Mouse (Mus musculus) hindbrain, embryonic 15.5 days (tissue): ENCODE measurements around the gene Cdca8. TPM values are rescaled to one million over a fixed set of nuclear protein-coding genes. Genes with fewer than 3 reads are reported as not detected.
"Not testable (repeated sequence)": the region's sequence is repeated elsewhere in the genome, so short reads cannot be mapped to it uniquely, and the experiment has no call there.

Experiments used
- ATAC-seq: fragments of 200-750 bp; cut with Nextera tagmentation; 2 replicates; pipeline ENCODE4 v1.8.0; 2017; ENCODE audit warnings: low read depth, moderate number of reproducible peaks, moderate TSS enrichment; ENCODE audit not compliant: low FRiP score
- H3K27ac ChIP-seq: fragments of 300-500 bp; sonication (generic); replicated peaks from 2 replicates; pipeline ENCODE4 v1.5.1; 2015; ENCODE audit warnings: mild to moderate bottlenecking, inconsistent platforms
- H3K27me3 ChIP-seq: fragments of 300-500 bp; sonication (generic); 2 replicates; pipeline ENCODE4 v1.6.1; 2015; ENCODE audit warnings: control low read depth, inconsistent platforms
- H3K36me3 ChIP-seq: fragments of 300-500 bp; sonication (generic); 2 replicates; pipeline ENCODE4 v1.6.1; 2015; ENCODE audit warnings: control low read depth, inconsistent platforms
- H3K4me1 ChIP-seq: fragments of 300-500 bp; sonication (generic); replicated peaks from 2 replicates; pipeline ENCODE4 v1.6.1; 2015; ENCODE audit warnings: control low read depth, inconsistent platforms
- H3K4me2 ChIP-seq: fragments of 300-500 bp; sonication (generic); 2 replicates; pipeline ENCODE4 v1.6.1; 2015; ENCODE audit warnings: moderate library complexity, mild to moderate bottlenecking, inconsistent platforms
- H3K4me3 ChIP-seq: fragments of 300-500 bp; sonication (generic); 2 replicates; pipeline ENCODE4 v1.5.1; 2015; ENCODE audit warnings: mild to moderate bottlenecking, inconsistent platforms
- H3K9ac ChIP-seq: fragments of 300-500 bp; sonication (generic); 2 replicates; pipeline ENCODE4 v1.6.1; 2015; ENCODE audit warnings: inconsistent platforms
- H3K9me3 ChIP-seq: fragments of 300-500 bp; sonication (generic); 2 replicates; pipeline ENCODE4 v1.6.1; 2016; ENCODE audit warnings: control low read depth, inconsistent platforms
- WGBS: fragments of 180-500 bp; shearing (Covaris S2); methylation state at CpG from one replicate; pipeline ENCODE4 v1.1.7; 2015; 5-methylcytosine and 5-hydroxymethylcytosine counted together
- polyA plus RNA-seq: library from polyadenylated mRNA; unstranded; fragments of >200 nt; fragmentation: Nextera tagmentation; extraction: Ambion mirVana; gene quantifications from 2 replicates; pipeline ENCODE4 v1.2.1, GENCODE M21; 2015

Cdca8 gene
- polyA plus RNA-seq = 37.1 and 40.7 TPM in 2 replicates

GRCm38 (mm10) chr4:124939211-124939610 lies at the start of gene Cdca8:
Gene Cdca8, minus strand, starts transcription at chr4:124939311.
- WGBS = 98% methylated on average over 4 of the region's 4 CpGs
- not testable (repeated sequence) for ATAC-seq, H3K4me2 ChIP-seq, H3K9ac ChIP-seq, H3K27ac ChIP-seq, H3K9me3 ChIP-seq, H3K27me3 ChIP-seq, H3K4me3 ChIP-seq
- Histone ChIP-seq H3K36me3 (peaks cover 11% of the 10 kb centered on the region; the same call in 1 of the 2 replicates), H3K4me1 (peaks cover 21% of the 10 kb centered on the region)

GRCm38 (mm10) chr4:124988382-124988781 lies 49.3 kb upstream of the Cdca8 start:
- Histone ChIP-seq H3K27me3 (peaks cover 80% of the 10 kb centered on the region), H3K4me2 (peak overlapping the region; percentile 20), H3K4me3 (no peak overlapping the region), H3K4me1 (peaks cover 36% of the 10 kb centered on the region), H3K36me3 (no peaks in the 10 kb centered on the region), H3K9ac (no peak overlapping the region), H3K9me3 (no peaks in the 10 kb centered on the region), H3K27ac (no peak overlapping the region)
- 20% methylated on average over 9 of the region's 9 CpGs for WGBS
- ATAC-seq = no peak

GRCm38 (mm10) chr4:124987711-124988097 lies 48.6 kb upstream of the Cdca8 start:
- Histone ChIP-seq H3K9ac (no peak overlapping the region), H3K27me3 (peaks cover 84% of the 10 kb centered on the region), H3K27ac (no peak overlapping the region), H3K4me1 (peaks cover 36% of the 10 kb centered on the region), H3K4me3 (no peak overlapping the region), H3K36me3 (no peaks in the 10 kb centered on the region), H3K4me2 (no peak overlapping the region), H3K9me3 (no peaks in the 10 kb centered on the region)
- WGBS = 6% methylated on average over 10 of the region's 10 CpGs
- no peak for ATAC-seq

GRCm38 (mm10) chr4:124986739-124987710 lies 47.9 kb upstream of the Cdca8 start:
- Histone ChIP-seq H3K9ac (no peak overlapping the region), H3K27me3 (peaks cover 85% of the 10 kb centered on the region), H3K4me3 (peak overlapping the region; percentile 35), H3K27ac (no peak overlapping the region), H3K9me3 (no peaks in the 10 kb centered on the region), H3K36me3 (no peaks in the 10 kb centered on the region), H3K4me2 (peak overlapping the region; percentile 58), H3K4me1 (peaks cover 36% of the 10 kb centered on the region)
- 3% methylated on average over 51 of the region's 51 CpGs for WGBS
- ATAC-seq = peak; percentile 21; the same call in 1 of the 2 replicates

GRCm38 (mm10) chr4:124985671-124986602 lies 46.8 kb upstream of the Cdca8 start, which contains the start of gene Rspo1:
Gene Rspo1, plus strand, starts transcription at chr4:124986430.
- WGBS = 1% methylated on average over 48 of the region's 62 CpGs
- Histone ChIP-seq H3K36me3 (no peaks in the 10 kb centered on the region), H3K4me1 (peaks cover 36% of the 10 kb centered on the region), H3K9ac (no peak within 1 kb of the TSS), H3K4me3 (peak within 1 kb of the TSS; percentile 35), H3K9me3 (no peaks in the 10 kb centered on the region), H3K27me3 (peaks cover 86% of the 10 kb centered on the region), H3K27ac (no peak within 1 kb of the TSS), H3K4me2 (peak within 1 kb of the TSS; percentile 58)
- ATAC-seq = no peak

- H3K9me3 ChIP-seq = no peaks in the 10 kb centered on the region
- no peak overlapping the region for H3K9ac ChIP-seq
- no peak overlapping the region for H3K4me2 ChIP-seq
- no peak overlapping the region for H3K27ac ChIP-seq
- H3K4me1 ChIP-seq = peaks cover 34% of the 10 kb centered on the region
- H3K27me3 ChIP-seq = peaks cover 78% of the 10 kb centered on the region
- H3K4me3 ChIP-seq = no peak overlapping the region
- ATAC-seq = no peak
- H3K36me3 ChIP-seq = no peaks in the 10 kb centered on the region
- WGBS = 8% methylated on average over 18 of the region's 18 CpGs
Measured at GRCm38 (mm10) chr4:124984871-124985670, 46.0 kb upstream of the Cdca8 start.

GRCm38 (mm10) chr4:124983893-124984526 lies 44.9 kb upstream of the Cdca8 start:
- H3K4me3 ChIP-seq = no peak overlapping the region
- H3K27ac ChIP-seq = no peak overlapping the region
- no peak overlapping the region for H3K9ac ChIP-seq
- H3K4me1 ChIP-seq = peaks cover 36% of the 10 kb centered on the region
- peaks cover 67% of the 10 kb centered on the region for H3K27me3 ChIP-seq
- no peak overlapping the region for H3K4me2 ChIP-seq
- WGBS = 14% methylated on average over 9 of the region's 9 CpGs
- H3K36me3 ChIP-seq = no peaks in the 10 kb centered on the region
- H3K9me3 ChIP-seq = no peaks in the 10 kb centered on the region
- ATAC-seq = no peak

GRCm38 (mm10) chr4:124978201-124978600 lies 39.1 kb upstream of the Cdca8 start:
- H3K9me3 ChIP-seq = no peaks in the 10 kb centered on the region
- no peak overlapping the region for H3K27ac ChIP-seq
- no peak overlapping the region for H3K4me3 ChIP-seq
- no peak overlapping the region for H3K4me2 ChIP-seq
- no peak overlapping the region for H3K9ac ChIP-seq
- H3K4me1 ChIP-seq = 0 out of 2 replicates have a peak, but pooled peaks cover 6% of the 10 kb centered on the region
- peaks cover 15% of the 10 kb centered on the region for H3K27me3 ChIP-seq
- H3K36me3 ChIP-seq = no peaks in the 10 kb centered on the region
- no peak for ATAC-seq
- WGBS = 39% methylated on average over 5 of the region's 5 CpGs

GRCm38 (mm10) chr4:124973296-124973695 lies 34.2 kb upstream of the Cdca8 start:
- no peak overlapping the region for H3K4me3 ChIP-seq

GRCm38 (mm10) chr4:124972316-124972715 lies 33.2 kb upstream of the Cdca8 start:
- H3K27me3 ChIP-seq = no peaks in the 10 kb centered on the region
- no peak for ATAC-seq
- no peaks in the 10 kb centered on the region for H3K9me3 ChIP-seq
- H3K4me3 ChIP-seq = no peak overlapping the region
- H3K36me3 ChIP-seq = no peaks in the 10 kb centered on the region
- peaks cover 8% of the 10 kb centered on the region for H3K4me1 ChIP-seq
- no peak overlapping the region for H3K9ac ChIP-seq
- no peak overlapping the region for H3K27ac ChIP-seq
- no peak overlapping the region for H3K4me2 ChIP-seq
- WGBS = 63% methylated on average over 9 of the region's 9 CpGs

More at GRCm38 (mm10) chr4:124973296-124973695, 34.2 kb upstream of the Cdca8 start:
- WGBS = 81% methylated on average over 2 of the region's 2 CpGs
- H3K4me2 ChIP-seq = no peak overlapping the region
- no peaks in the 10 kb centered on the region for H3K9me3 ChIP-seq
- no peaks in the 10 kb centered on the region for H3K27me3 ChIP-seq
- H3K9ac ChIP-seq = no peak overlapping the region
- no peak overlapping the region for H3K27ac ChIP-seq
- H3K4me1 ChIP-seq = peaks cover 8% of the 10 kb centered on the region
- no peaks in the 10 kb centered on the region for H3K36me3 ChIP-seq
- ATAC-seq = no peak

- 89% methylated on average over 8 of the region's 8 CpGs for WGBS
- 0 out of 2 replicates have a peak overlapping the region, but pooled peaks have one; percentile 57 for H3K27ac ChIP-seq
Measured at GRCm38 (mm10) chr4:124971094-124971493, 32.0 kb upstream of the Cdca8 start.

More at GRCm38 (mm10) chr4:124971094-124971493, 32.0 kb upstream of the Cdca8 start:
- H3K4me1 ChIP-seq = peaks cover 8% of the 10 kb centered on the region
- H3K9ac ChIP-seq = no peak overlapping the region
- ATAC-seq = no peak
- H3K4me3 ChIP-seq = no peak overlapping the region
- no peaks in the 10 kb centered on the region for H3K9me3 ChIP-seq
- H3K4me2 ChIP-seq = no peak overlapping the region
- H3K27me3 ChIP-seq = no peaks in the 10 kb centered on the region
- H3K36me3 ChIP-seq = no peaks in the 10 kb centered on the region
